Mouse (Mus musculus) liver, embryonic 12.5 days (tissue): Measurements from ENCODE around the gene Tmem150c. TPM values are rescaled to one million over a fixed set of nuclear protein-coding genes. Genes with fewer than 3 reads are reported as not detected.
A peak's percentile ranks its signal among the peaks of the same experiment; 100 is the strongest.

ENCODE experiments used
- ATAC-seq: fragments of 200-750 bp; cut with Nextera tagmentation; 2 replicates; pipeline ENCODE4 v1.8.0; 2017; ENCODE audit warnings: moderate number of reproducible peaks, mild to moderate bottlenecking, moderate library complexity
- H3K27ac ChIP-seq: fragments of 300-500 bp; sonication (generic); 2 replicates; pipeline ENCODE4 v1.5.1; 2016; ENCODE audit warnings: mild to moderate bottlenecking
- H3K27me3 ChIP-seq: fragments of 300-500 bp; sonication (generic); replicated peaks from 2 replicates; pipeline ENCODE4 v1.6.1; 2016; ENCODE audit warnings: mild to moderate bottlenecking, moderate library complexity
- H3K36me3 ChIP-seq: fragments of 300-500 bp; sonication (generic); 2 replicates; pipeline ENCODE4 v1.6.1; 2016; ENCODE audit warnings: mild to moderate bottlenecking, moderate library complexity
- H3K4me1 ChIP-seq: fragments of 300-500 bp; sonication (generic); 2 replicates; pipeline ENCODE4 v1.6.1; 2016
- H3K4me2 ChIP-seq: fragments of 300-500 bp; sonication (generic); 2 replicates; pipeline ENCODE4 v1.6.1; 2016; ENCODE audit warnings: mild to moderate bottlenecking, moderate library complexity
- H3K4me3 ChIP-seq: fragments of 300-500 bp; sonication (generic); 2 replicates; pipeline ENCODE4 v1.5.1; 2016; ENCODE audit warnings: mild to moderate bottlenecking, moderate library complexity
- H3K9ac ChIP-seq: fragments of 300-500 bp; sonication (generic); 2 replicates; pipeline ENCODE4 v1.6.1; 2016; ENCODE audit warnings: mild to moderate bottlenecking, moderate library complexity
- H3K9me3 ChIP-seq: fragments of 300-500 bp; sonication (generic); replicated peaks from 2 replicates; pipeline ENCODE4 v1.6.1; 2016; ENCODE audit warnings: mild to moderate bottlenecking, moderate library complexity
- WGBS: fragments of 180-500 bp; shearing (Covaris S2); methylation state at CpG from one replicate; pipeline ENCODE4 v1.1.7; 2016; ENCODE audit not compliant: insufficient replicate concordance; 5-methylcytosine and 5-hydroxymethylcytosine counted together
- polyA plus RNA-seq: library from polyadenylated mRNA; unstranded; fragments of >200 nt; fragmentation: Nextera tagmentation; extraction: Ambion mirVana; gene quantifications from 2 replicates; pipeline ENCODE4 v1.2.1, GENCODE M21; 2016

The Tmem150c gene
- polyA plus RNA-seq, 1 experiment from 2014 or later, result 1.5 TPM

- no peak for ATAC-seq
- Histone ChIP-seq H3K9ac (no peak overlapping the region), H3K4me2 (no peak overlapping the region), H3K9me3 (no peaks in the 10 kb centered on the region), H3K27me3 (no peaks in the 10 kb centered on the region), H3K4me3 (no peak overlapping the region), H3K4me1 (peaks cover 5% of the 10 kb centered on the region; the same call in 1 of the 2 replicates), H3K36me3 (no peaks in the 10 kb centered on the region), H3K27ac (no peak overlapping the region)
- 52% methylated on average over 3 of the region's 3 CpGs for WGBS
Measured at GRCm38 (mm10) chr5:100187035-100187901, 27.7 kb upstream of the Tmem150c start.

- H3K9me3 ChIP-seq, result no peaks in the 10 kb centered on the region
- H3K36me3 ChIP-seq, result no peaks in the 10 kb centered on the region
- no peak overlapping the region for H3K4me3 ChIP-seq
- WGBS, result 51% methylated on average over 7 of the region's 7 CpGs
- no peaks in the 10 kb centered on the region for H3K27me3 ChIP-seq
- H3K27ac ChIP-seq, result 0 out of 2 replicates have a peak overlapping the region, but pooled peaks have one; percentile 6
- ATAC-seq, result no peak
- peaks cover 5% of the 10 kb centered on the region; the same call in 1 of the 2 replicates for H3K4me1 ChIP-seq
- H3K9ac ChIP-seq, result no peak overlapping the region
- 0 out of 2 replicates have a peak overlapping the region, but pooled peaks have one; percentile 8 for H3K4me2 ChIP-seq
Measured at GRCm38 (mm10) chr5:100186618-100187017, 27.0 kb upstream of the Tmem150c start.

- Histone ChIP-seq H3K9ac (no peak overlapping the region), H3K27me3 (no peaks in the 10 kb centered on the region), H3K4me1 (peaks cover 5% of the 10 kb centered on the region; the same call in 1 of the 2 replicates), H3K4me3 (no peak overlapping the region), H3K27ac (0 out of 2 replicates have a peak overlapping the region, but pooled peaks have one; percentile 6), H3K9me3 (no peaks in the 10 kb centered on the region), H3K36me3 (no peaks in the 10 kb centered on the region), H3K4me2 (0 out of 2 replicates have a peak overlapping the region, but pooled peaks have one; percentile 8)
- ATAC-seq, result 0 out of 2 replicates have a peak, but pooled peaks have one; percentile 42
- WGBS, result 16% methylated on average over 7 of the region's 7 CpGs
Measured at GRCm38 (mm10) chr5:100185895-100186294, 26.3 kb upstream of the Tmem150c start.

- H3K27me3 ChIP-seq, result no peaks in the 10 kb centered on the region
- H3K4me1 ChIP-seq, result no peaks in the 10 kb centered on the region; the same call in 1 of the 2 replicates
- WGBS, result 66% methylated on average over 1 of the region's 1 CpGs
- H3K4me3 ChIP-seq, result no peak overlapping the region
- H3K27ac ChIP-seq, result no peak overlapping the region
- no peaks in the 10 kb centered on the region for H3K9me3 ChIP-seq
- H3K9ac ChIP-seq, result no peak overlapping the region
- H3K36me3 ChIP-seq, result no peaks in the 10 kb centered on the region
- H3K4me2 ChIP-seq, result no peak overlapping the region
- ATAC-seq, result no peak
Measured at GRCm38 (mm10) chr5:100181011-100181410, 21.4 kb upstream of the Tmem150c start.

GRCm38 (mm10) chr5:100178781-100179165, 19.2 kb upstream of the Tmem150c start:
- WGBS, result 44% methylated on average over 2 of the region's 2 CpGs
- ATAC-seq, result no peak
- H3K4me3 ChIP-seq, result no peak overlapping the region

GRCm38 (mm10) chr5:100178122-100178780, 18.6 kb upstream of the Tmem150c start:
- no peak overlapping the region for H3K4me3 ChIP-seq
- no peaks in the 10 kb centered on the region for H3K36me3 ChIP-seq
- H3K9ac ChIP-seq, result no peak overlapping the region
- H3K4me1 ChIP-seq, result no peaks in the 10 kb centered on the region
- no peaks in the 10 kb centered on the region for H3K9me3 ChIP-seq
- WGBS, result 56% methylated on average over 4 of the region's 4 CpGs
- H3K4me2 ChIP-seq, result no peak overlapping the region
- ATAC-seq, result no peak
- no peaks in the 10 kb centered on the region for H3K27me3 ChIP-seq
- no peak overlapping the region for H3K27ac ChIP-seq

More at GRCm38 (mm10) chr5:100178781-100179165, 19.2 kb upstream of the Tmem150c start:
- Histone ChIP-seq H3K27me3 (no peaks in the 10 kb centered on the region), H3K4me1 (no peaks in the 10 kb centered on the region), H3K9ac (no peak overlapping the region), H3K4me2 (no peak overlapping the region), H3K9me3 (no peaks in the 10 kb centered on the region), H3K36me3 (no peaks in the 10 kb centered on the region), H3K27ac (no peak overlapping the region)

GRCm38 (mm10) chr5:100177547-100177946, 17.9 kb upstream of the Tmem150c start:
- H3K4me3 ChIP-seq, result no peak overlapping the region
- H3K27ac ChIP-seq, result no peak overlapping the region
- H3K4me2 ChIP-seq, result no peak overlapping the region
- no peaks in the 10 kb centered on the region for H3K4me1 ChIP-seq
- H3K9ac ChIP-seq, result no peak overlapping the region
- no peaks in the 10 kb centered on the region for H3K36me3 ChIP-seq
- H3K27me3 ChIP-seq, result no peaks in the 10 kb centered on the region
- ATAC-seq, result no peak
- 64% methylated on average over 2 of the region's 5 CpGs for WGBS
- no peaks in the 10 kb centered on the region for H3K9me3 ChIP-seq

GRCm38 (mm10) chr5:100176096-100176495, 16.5 kb upstream of the Tmem150c start:
- ATAC-seq, result no peak
- Histone ChIP-seq H3K4me3 (no peak overlapping the region), H3K9ac (no peak overlapping the region), H3K27me3 (no peaks in the 10 kb centered on the region), H3K36me3 (no peaks in the 10 kb centered on the region), H3K9me3 (no peaks in the 10 kb centered on the region), H3K4me1 (no peaks in the 10 kb centered on the region), H3K27ac (no peak overlapping the region), H3K4me2 (no peak overlapping the region)
- WGBS, result 55% methylated on average over 5 of the region's 5 CpGs

GRCm38 (mm10) chr5:100175582-100175981, 16.0 kb upstream of the Tmem150c start:
- H3K9ac ChIP-seq, result no peak overlapping the region
- 63% methylated on average over 7 of the region's 7 CpGs for WGBS

GRCm38 (mm10) chr5:100172104-100172503, 12.5 kb upstream of the Tmem150c start:
- ATAC-seq, result no peak
- no peaks in the 10 kb centered on the region for H3K9me3 ChIP-seq
- no peaks in the 10 kb centered on the region for H3K36me3 ChIP-seq
- H3K27me3 ChIP-seq, result no peaks in the 10 kb centered on the region
- H3K9ac ChIP-seq, result no peak overlapping the region
- no peak overlapping the region for H3K4me3 ChIP-seq
- H3K4me2 ChIP-seq, result no peak overlapping the region
- WGBS, result 62% methylated on average over 4 of the region's 4 CpGs
- H3K4me1 ChIP-seq, result no peaks in the 10 kb centered on the region
- H3K27ac ChIP-seq, result no peak overlapping the region

More at GRCm38 (mm10) chr5:100175582-100175981, 16.0 kb upstream of the Tmem150c start:
- Histone ChIP-seq H3K4me1 (no peaks in the 10 kb centered on the region), H3K4me2 (no peak overlapping the region), H3K27ac (no peak overlapping the region), H3K27me3 (no peaks in the 10 kb centered on the region), H3K4me3 (no peak overlapping the region), H3K9me3 (no peaks in the 10 kb centered on the region), H3K36me3 (no peaks in the 10 kb centered on the region)
- no peak for ATAC-seq

- H3K4me1 ChIP-seq, result no peaks in the 10 kb centered on the region
- no peak overlapping the region for H3K4me2 ChIP-seq
- H3K9me3 ChIP-seq, result no peaks in the 10 kb centered on the region
- peaks cover 10% of the 10 kb centered on the region; the same call in 1 of the 2 replicates for H3K27me3 ChIP-seq
- H3K27ac ChIP-seq, result no peak overlapping the region
- H3K36me3 ChIP-seq, result no peaks in the 10 kb centered on the region
- H3K9ac ChIP-seq, result no peak overlapping the region
- H3K4me3 ChIP-seq, result no peak overlapping the region
- ATAC-seq, result no peak
- WGBS, result 38% methylated on average over 14 of the region's 14 CpGs
Measured at GRCm38 (mm10) chr5:100166591-100167491, 7.2 kb upstream of the Tmem150c start.
